Mouse (Mus musculus): Measurements from ENCODE around the gene Anxa5. TPM values are rescaled to one million over a fixed set of nuclear protein-coding genes. Genes with fewer than 3 reads are reported as not detected.
A peak's percentile ranks its signal among the peaks of the same experiment; 100 is the strongest.

Anxa5 gene
- polyA plus RNA-seq, 1 experiment from 2014 or later = 336 TPM

DNA sequence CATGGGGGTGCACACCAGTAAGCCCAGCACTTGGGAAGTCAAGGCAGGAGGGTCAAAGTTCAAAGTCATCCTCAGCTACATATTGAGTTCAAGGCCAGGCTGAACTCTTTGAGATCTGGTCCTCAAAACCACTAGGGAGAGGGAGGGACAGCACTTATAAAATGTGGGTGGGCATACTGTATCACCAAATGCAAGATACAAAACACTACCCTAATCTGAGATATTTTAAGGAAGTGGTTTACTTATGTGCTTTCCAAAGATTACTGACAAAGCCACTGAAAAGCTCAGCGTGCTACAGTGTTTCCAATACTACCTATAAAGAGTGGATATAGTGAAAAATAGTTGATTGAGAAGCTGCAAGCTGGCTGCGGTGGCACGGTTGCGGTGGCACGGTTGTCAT lies 2.5 kb downstream of the Anxa5 start:
- no peak for ATAC-seq (ENCODE audit: insufficient number of reproducible peaks, low FRiP score)
- Histone ChIP-seq H3K4me2 (peak overlapping the region; percentile 29), H3K4me1 (replicated peaks) (peaks cover 59% of the 10 kb centered on the region), H3K9me3 (replicated peaks) (no peaks in the 10 kb centered on the region), H3K27ac (ENCODE audit: poor library complexity, severe bottlenecking) (no peak overlapping the region), H3K36me3 (peaks cover 9% of the 10 kb centered on the region; the same call in 1 of the 2 replicates), H3K27me3 (replicated peaks) (no peaks in the 10 kb centered on the region), H3K9ac (no peak overlapping the region), H3K4me3 (no peak overlapping the region)
- 94% methylated on average over 5 of the region's 5 CpGs for WGBS

GRCm38 (mm10) chr3:36471856-36472255 lies 3.8 kb downstream of the Anxa5 start:
- Histone ChIP-seq H3K4me2 (peak overlapping the region; percentile 33), H3K36me3 (peaks cover 9% of the 10 kb centered on the region; the same call in 1 of the 2 replicates), H3K9ac (no peak overlapping the region), H3K4me3 (no peak overlapping the region), H3K9me3 (replicated peaks) (no peaks in the 10 kb centered on the region), H3K27me3 (replicated peaks) (no peaks in the 10 kb centered on the region), H3K4me1 (replicated peaks) (peaks cover 67% of the 10 kb centered on the region), H3K27ac (ENCODE audit: poor library complexity, severe bottlenecking) (no peak overlapping the region)
- WGBS = 37% methylated on average over 4 of the region's 4 CpGs
- ATAC-seq (ENCODE audit: insufficient number of reproducible peaks, low FRiP score) = no peak

DNA sequence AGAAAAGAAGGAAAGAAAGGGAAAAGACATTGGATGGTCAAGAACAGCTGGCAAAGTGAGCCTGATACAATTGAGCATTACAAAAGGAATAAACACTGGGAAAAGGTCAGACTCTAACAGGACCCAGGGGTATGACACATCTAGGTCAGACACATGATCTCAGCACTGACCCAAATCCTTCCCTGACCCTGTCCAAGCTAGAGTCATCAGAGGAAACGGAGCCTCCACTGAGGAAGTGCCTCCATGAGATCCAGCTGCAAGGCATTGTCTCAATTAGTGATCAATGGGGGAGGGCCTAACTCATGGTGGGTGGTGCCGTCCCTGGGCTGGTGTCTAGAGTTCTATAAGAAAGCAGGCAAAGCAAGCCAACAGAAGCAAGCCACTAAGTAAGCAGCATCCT lies 6.8 kb downstream of the Anxa5 start:
- H3K4me3 ChIP-seq = no peak overlapping the region
- no peaks in the 10 kb centered on the region for H3K27me3 ChIP-seq (replicated peaks)
- H3K9me3 ChIP-seq (replicated peaks) = no peaks in the 10 kb centered on the region
- no peak overlapping the region for H3K9ac ChIP-seq
- H3K36me3 ChIP-seq = peaks cover 17% of the 10 kb centered on the region
- no peak overlapping the region for H3K4me2 ChIP-seq
- H3K27ac ChIP-seq (ENCODE audit: poor library complexity, severe bottlenecking) = no peak overlapping the region
- peaks cover 73% of the 10 kb centered on the region for H3K4me1 ChIP-seq (replicated peaks)
- ATAC-seq (ENCODE audit: insufficient number of reproducible peaks, low FRiP score) = no peak
- WGBS = 55% methylated on average over 2 of the region's 2 CpGs

DNA sequence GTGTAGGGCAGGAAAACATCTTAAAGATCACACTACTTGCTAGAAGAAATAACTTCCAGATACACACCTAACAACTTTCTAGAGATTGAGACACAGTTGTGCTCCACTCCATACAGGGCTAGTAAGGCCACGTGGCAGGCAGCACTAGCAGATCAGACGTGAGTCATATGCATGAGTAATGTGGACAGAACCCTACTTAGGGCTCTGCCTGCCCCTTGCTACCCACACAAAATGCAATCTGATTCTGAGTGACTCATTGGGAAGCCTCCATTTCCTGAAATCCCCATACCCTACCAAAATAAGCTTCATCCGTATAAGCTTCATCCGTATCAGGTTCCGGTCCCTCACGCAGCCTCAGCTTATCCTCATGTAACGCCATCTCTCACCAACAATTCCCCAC lies 8.1 kb downstream of the Anxa5 start:
- WGBS = 58% methylated on average over 7 of the region's 7 CpGs
- peaks cover 66% of the 10 kb centered on the region for H3K4me1 ChIP-seq (replicated peaks)
- no peak overlapping the region for H3K9ac ChIP-seq
- H3K4me2 ChIP-seq = no peak overlapping the region
- H3K4me3 ChIP-seq = no peak overlapping the region
- H3K27me3 ChIP-seq (replicated peaks) = no peaks in the 10 kb centered on the region
- ATAC-seq (ENCODE audit: insufficient number of reproducible peaks, low FRiP score) = no peak
- H3K9me3 ChIP-seq (replicated peaks) = no peaks in the 10 kb centered on the region
- peaks cover 25% of the 10 kb centered on the region for H3K36me3 ChIP-seq
- no peak overlapping the region for H3K27ac ChIP-seq (ENCODE audit: poor library complexity, severe bottlenecking)

DNA sequence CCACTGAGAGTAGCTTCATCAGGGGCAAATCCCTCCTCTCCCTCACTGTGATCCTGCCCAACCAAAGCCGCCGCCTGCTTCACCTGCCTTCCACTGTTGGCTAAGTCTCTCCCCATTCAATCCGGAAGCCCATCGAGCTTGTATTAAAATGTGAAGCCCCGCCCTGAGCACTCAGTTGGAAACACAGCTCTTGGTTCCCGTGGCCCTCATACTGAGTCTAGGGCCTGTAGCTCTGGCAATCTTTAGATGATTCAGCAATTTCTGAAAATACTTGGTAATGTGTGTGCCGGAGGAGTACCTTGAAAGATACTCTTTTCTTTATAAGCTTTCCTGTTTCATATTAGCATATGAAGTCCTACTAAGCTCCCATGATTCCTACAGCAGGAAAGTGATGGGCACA lies 10.2 kb downstream of the Anxa5 start:
- no peak overlapping the region for H3K4me3 ChIP-seq
- 59% methylated on average over 7 of the region's 7 CpGs for WGBS
- H3K9me3 ChIP-seq (replicated peaks) = no peaks in the 10 kb centered on the region
- H3K36me3 ChIP-seq = peaks cover 44% of the 10 kb centered on the region
- H3K4me1 ChIP-seq (replicated peaks) = peaks cover 50% of the 10 kb centered on the region
- no peak for ATAC-seq (ENCODE audit: insufficient number of reproducible peaks, low FRiP score)
- H3K9ac ChIP-seq = no peak overlapping the region
- no peaks in the 10 kb centered on the region for H3K27me3 ChIP-seq (replicated peaks)
- no peak overlapping the region for H3K4me2 ChIP-seq
- no peak overlapping the region for H3K27ac ChIP-seq (ENCODE audit: poor library complexity, severe bottlenecking)

GRCm38 (mm10) chr3:36462348-36462747 lies 13.3 kb downstream of the Anxa5 start:
- no peak overlapping the region for H3K27ac ChIP-seq (ENCODE audit: poor library complexity, severe bottlenecking)
- H3K36me3 ChIP-seq = peaks cover 66% of the 10 kb centered on the region
- no peak for ATAC-seq (ENCODE audit: insufficient number of reproducible peaks, low FRiP score)
- H3K27me3 ChIP-seq (replicated peaks) = no peaks in the 10 kb centered on the region
- peaks cover 24% of the 10 kb centered on the region for H3K4me1 ChIP-seq (replicated peaks)
- H3K9ac ChIP-seq = no peak overlapping the region
- no peaks in the 10 kb centered on the region for H3K9me3 ChIP-seq (replicated peaks)
- H3K4me2 ChIP-seq = no peak overlapping the region
- WGBS = 30% methylated on average over 1 of the region's 1 CpGs
- no peak overlapping the region for H3K4me3 ChIP-seq

DNA sequence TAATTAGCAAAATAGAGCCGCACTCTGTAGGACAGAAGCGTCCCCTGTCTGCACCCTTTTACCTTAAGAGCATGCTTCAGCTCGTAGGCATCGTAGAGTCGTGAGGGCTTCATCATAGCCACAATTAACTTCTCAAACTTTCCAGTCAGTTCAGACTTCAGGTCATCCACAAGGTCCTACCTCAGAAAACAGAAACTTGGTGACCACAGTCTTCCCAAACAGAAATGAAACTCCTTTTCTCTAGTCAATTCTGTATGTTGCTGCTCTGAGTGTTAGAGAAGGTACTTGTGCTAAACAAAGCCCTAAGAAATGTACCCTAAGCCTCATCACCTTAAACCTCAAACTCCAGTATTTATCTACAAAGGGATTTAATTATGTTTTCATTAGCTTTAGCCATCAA lies 13.9 kb downstream of the Anxa5 start:
- H3K27me3 ChIP-seq (replicated peaks) = no peaks in the 10 kb centered on the region
- no peak overlapping the region for H3K4me3 ChIP-seq
- no peak overlapping the region for H3K27ac ChIP-seq (ENCODE audit: poor library complexity, severe bottlenecking)
- H3K4me1 ChIP-seq (replicated peaks) = peaks cover 19% of the 10 kb centered on the region
- ATAC-seq (ENCODE audit: insufficient number of reproducible peaks, low FRiP score) = no peak
- H3K9me3 ChIP-seq (replicated peaks) = no peaks in the 10 kb centered on the region
- peaks cover 71% of the 10 kb centered on the region for H3K36me3 ChIP-seq
- WGBS = 87% methylated on average over 5 of the region's 5 CpGs
- no peak overlapping the region for H3K9ac ChIP-seq
- no peak overlapping the region for H3K4me2 ChIP-seq

GRCm38 (mm10) chr3:36460717-36461116 lies 15.0 kb downstream of the Anxa5 start:
- Histone ChIP-seq H3K4me2 (no peak overlapping the region), H3K36me3 (peaks cover 78% of the 10 kb centered on the region), H3K9me3 (replicated peaks) (no peaks in the 10 kb centered on the region), H3K9ac (no peak overlapping the region), H3K4me3 (no peak overlapping the region), H3K27me3 (replicated peaks) (no peaks in the 10 kb centered on the region), H3K4me1 (replicated peaks) (peaks cover 9% of the 10 kb centered on the region; the same call in 1 of the 2 replicates), H3K27ac (ENCODE audit: poor library complexity, severe bottlenecking) (no peak overlapping the region)
- no peak for ATAC-seq (ENCODE audit: insufficient number of reproducible peaks, low FRiP score)
- 92% methylated on average over 7 of the region's 7 CpGs for WGBS

GRCm38 (mm10) chr3:36455566-36455965 lies 20.1 kb downstream of the Anxa5 start:
- Histone ChIP-seq H3K4me1 (replicated peaks) (0 out of 2 replicates have a peak, but pooled peaks cover 2% of the 10 kb centered on the region), H3K9ac (no peak overlapping the region), H3K27ac (ENCODE audit: poor library complexity, severe bottlenecking) (no peak overlapping the region), H3K4me2 (no peak overlapping the region), H3K4me3 (no peak overlapping the region), H3K9me3 (replicated peaks) (no peaks in the 10 kb centered on the region), H3K36me3 (peaks cover 87% of the 10 kb centered on the region), H3K27me3 (replicated peaks) (no peaks in the 10 kb centered on the region)
- ATAC-seq (ENCODE audit: insufficient number of reproducible peaks, low FRiP score) = no peak
- 78% methylated on average over 3 of the region's 3 CpGs for WGBS

DNA sequence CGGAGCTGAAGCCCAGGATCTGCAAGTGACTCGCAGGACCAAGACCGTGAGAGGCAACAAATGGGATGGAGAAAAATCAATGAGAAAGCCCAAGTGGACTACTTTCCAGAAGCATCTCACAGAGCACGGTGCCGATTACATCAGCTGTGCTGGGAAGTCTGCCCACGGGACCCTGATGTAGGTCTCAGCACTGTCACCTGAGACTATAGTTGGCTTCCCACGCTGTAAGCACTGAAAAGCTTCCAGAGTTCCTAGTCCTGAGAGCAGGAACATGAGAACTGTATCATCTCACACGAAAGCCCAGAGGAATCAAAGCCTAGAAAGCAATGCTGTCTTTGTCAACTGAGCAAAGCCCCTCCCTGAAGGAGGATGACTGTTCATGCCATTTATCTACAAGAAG lies 20.6 kb downstream of the Anxa5 start:
- Histone ChIP-seq H3K4me3 (no peak overlapping the region), H3K4me2 (no peak overlapping the region), H3K27me3 (replicated peaks) (no peaks in the 10 kb centered on the region), H3K27ac (ENCODE audit: poor library complexity, severe bottlenecking) (no peak overlapping the region), H3K36me3 (peaks cover 89% of the 10 kb centered on the region), H3K9me3 (replicated peaks) (no peaks in the 10 kb centered on the region), H3K4me1 (replicated peaks) (peaks cover 6% of the 10 kb centered on the region), H3K9ac (no peak overlapping the region)
- ATAC-seq (ENCODE audit: insufficient number of reproducible peaks, low FRiP score) = no peak
- 88% methylated on average over 8 of the region's 8 CpGs for WGBS

DNA sequence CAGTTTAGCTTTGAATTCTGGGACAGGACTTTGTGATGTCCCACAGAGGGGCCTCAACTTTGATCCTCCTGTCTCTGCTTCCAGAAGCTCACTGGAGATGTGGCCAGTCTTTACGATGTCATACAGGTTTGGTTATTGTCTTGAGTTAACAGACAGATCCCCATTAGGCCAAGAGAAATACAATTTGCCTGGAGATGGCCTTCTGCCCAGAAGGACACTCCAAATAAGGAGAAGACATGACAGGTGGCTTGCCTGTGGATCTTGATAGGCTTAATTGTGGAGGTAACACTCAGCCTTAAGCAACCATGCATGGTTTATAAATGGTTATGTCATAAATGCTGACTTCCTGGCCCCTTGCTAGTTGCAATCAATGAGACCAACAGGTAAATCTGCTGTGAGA lies 23.2 kb downstream of the Anxa5 start:
- H3K9ac ChIP-seq = no peak overlapping the region
- H3K4me3 ChIP-seq = no peak overlapping the region
- 85% methylated on average over 1 of the region's 1 CpGs for WGBS
- H3K27ac ChIP-seq (ENCODE audit: poor library complexity, severe bottlenecking) = no peak overlapping the region
- no peak overlapping the region for H3K4me2 ChIP-seq
- H3K4me1 ChIP-seq (replicated peaks) = peaks cover 26% of the 10 kb centered on the region
- H3K9me3 ChIP-seq (replicated peaks) = no peaks in the 10 kb centered on the region
- H3K36me3 ChIP-seq = peaks cover 87% of the 10 kb centered on the region
- ATAC-seq (ENCODE audit: insufficient number of reproducible peaks, low FRiP score) = no peak
- H3K27me3 ChIP-seq (replicated peaks) = no peaks in the 10 kb centered on the region
